Mouse (Mus musculus) left cerebral cortex, adult 2 months (tissue): ENCODE results near the gene Akirin1. TPM values are rescaled to one million over a fixed set of nuclear protein-coding genes. Genes with fewer than 3 reads are reported as not detected.

Experiments
- DNase-seq, 2 experiments: peaks; one replicate each; pipeline ENCODE4 v3.0.0; 2021 to 2022; ENCODE audit warnings: low spot score in 2 of 2, mixed read lengths in 1 of 2; ENCODE audit errors: extremely low spot score in 1 of 2
- H3K27ac ChIP-seq: fragments of 200-600 bp; 2 replicates; pipeline ENCODE4 v1.8.1; 2022
- H3K4me3 ChIP-seq: fragments of 200-600 bp; 2 replicates; pipeline ENCODE4 v1.8.1; 2022
- CTCF ChIP-seq: fragments of 200-600 bp; IDR thresholded peaks from 2 replicates; pipeline ENCODE4 v1.8.1; 2022; ENCODE audit warnings: antibody characterized with exemption, mild to moderate bottlenecking, moderate library complexity
- intact Hi-C: fragments of 180-260 bp; cut with DNase I; formaldehyde crosslinking; loops from one replicate; pipeline ENCODE4 v1.15.1; 2025
- total RNA-seq, 2 experiments: library from RNA; stranded (reverse); gene quantifications; 2 replicates each; pipeline ENCODE4 v1.2.3; 2021

The Akirin1 gene
- total RNA-seq, 2 experiments from 2014 or later = 60.7 to 61.0 TPM

- no peak overlapping the region for H3K27ac ChIP-seq
- intact Hi-C loops = no loop called here
- DNase-seq = no peak
- no peak for TF ChIP-seq CTCF
- H3K4me3 ChIP-seq = no peak overlapping the region
Measured at GRCm38 (mm10) chr4:123712431-123712830, 37.7 kb downstream of the Akirin1 start.

- no peak for DNase-seq
- no peak; the same call in 1 of the 2 replicates for TF ChIP-seq CTCF
- Histone ChIP-seq H3K4me3 (no peak overlapping the region), H3K27ac (no peak overlapping the region)
- intact Hi-C loops = no loop called here
Measured at GRCm38 (mm10) chr4:123707340-123707739, 42.8 kb downstream of the Akirin1 start.

GRCm38 (mm10) chr4:123705340-123705739 lies 44.8 kb downstream of the Akirin1 start:
- intact Hi-C loops = no loop called here
- DNase-seq = no peak
- Histone ChIP-seq H3K27ac (no peak overlapping the region), H3K4me3 (no peak overlapping the region)
- TF ChIP-seq CTCF = no peak

GRCm38 (mm10) chr4:123693384-123693783 lies 56.8 kb downstream of the Akirin1 start:
- intact Hi-C loops = no loop called here
- H3K27ac ChIP-seq = no peak overlapping the region
- no peak overlapping the region for H3K4me3 ChIP-seq
- TF ChIP-seq CTCF = no peak
- DNase-seq = no peak

GRCm38 (mm10) chr4:123692071-123692470 lies 58.1 kb downstream of the Akirin1 start:
- DNase-seq = no peak
- H3K27ac ChIP-seq = no peak overlapping the region
- TF ChIP-seq CTCF = no peak
- intact Hi-C loops = no loop called here
- H3K4me3 ChIP-seq = no peak overlapping the region

- Histone ChIP-seq H3K4me3 (no peak overlapping the region), H3K27ac (no peak overlapping the region)
- DNase-seq = no peak
- no peak for TF ChIP-seq CTCF
- intact Hi-C loops = no loop called here
Measured at GRCm38 (mm10) chr4:123690311-123690710, 59.8 kb downstream of the Akirin1 start.

- intact Hi-C loops = loop anchor here (2.0 to 5.0 kb wide), 2 partner anchors 32 to 215 kb away; partner anchors contain the start of genes Mycbp and Ndufs5
- DNase-seq = peak in 1 of 2 experiments; percentile 56
- TF ChIP-seq CTCF = no peak
- peak overlapping the region; percentile 77 for H3K4me3 ChIP-seq
- H3K27ac ChIP-seq = peak overlapping the region; percentile 96
Measured at GRCm38 (mm10) chr4:123687025-123687781, 62.9 kb downstream of the Akirin1 start.

GRCm38 (mm10) chr4:123686368-123687024 lies 63.6 kb downstream of the Akirin1 start:
- H3K4me3 ChIP-seq = peak overlapping the region; percentile 77
- intact Hi-C loops = loop anchor here (2.0 to 5.0 kb wide), 2 partner anchors 32 to 216 kb away; partner anchors contain the start of genes Mycbp and Ndufs5
- no peak for DNase-seq
- H3K27ac ChIP-seq = peak overlapping the region; percentile 96
- TF ChIP-seq CTCF = no peak

- Histone ChIP-seq H3K4me3 (peak overlapping the region; percentile 77), H3K27ac (peak overlapping the region; percentile 96)
- DNase-seq = no peak
- intact Hi-C loops = loop anchor here (2.0 to 5.0 kb wide), 2 partner anchors 33 to 217 kb away; partner anchors contain the start of genes Mycbp and Ndufs5
- no peak for TF ChIP-seq CTCF
Measured at GRCm38 (mm10) chr4:123685506-123686242, 64.5 kb downstream of the Akirin1 start.

- DNase-seq = no peak
- intact Hi-C loops = loop anchor here (5.0 kb wide), 1 partner anchor 217 kb away; the partner anchor contains the start of gene Mycbp
- peak overlapping the region; percentile 96 for H3K27ac ChIP-seq
Measured at GRCm38 (mm10) chr4:123685046-123685445, 65.1 kb downstream of the Akirin1 start.

More at GRCm38 (mm10) chr4:123685046-123685445, 65.1 kb downstream of the Akirin1 start:
- peak overlapping the region; percentile 77 for H3K4me3 ChIP-seq
- TF ChIP-seq CTCF = no peak

Other genes starting within 250 kb of the Akirin1 start
- 100 to 1,000 TPM; 242 to 255 TPM for gene Macf1, start 66.0 kb downstream of the Akirin1 start, total RNA-seq
- gene Ndufs5, start 32.1 kb downstream of the Akirin1 start, total RNA-seq = 100 to 1,000 TPM; 184 to 196 TPM
- under 1 TPM; 0.61 to 0.72 TPM for gene Rhbdl2, start 37.5 kb upstream of the Akirin1 start, total RNA-seq
- not detected for gene 4933427I04Rik, start 109.3 kb upstream of the Akirin1 start, total RNA-seq
- gene Mycbp, start 154.5 kb upstream of the Akirin1 start, total RNA-seq = 10 to 100 TPM; 10.0 to 16.8 TPM
- gene Rragc, start 167.1 kb upstream of the Akirin1 start, total RNA-seq = 10 to 100 TPM; 55.3 to 61.5 TPM
- not detected for gene 4930535I16Rik, start 167.7 kb upstream of the Akirin1 start, total RNA-seq